Mouse (Mus musculus): ENCODE measurements at regions not wholly inside any gene's neighbourhood (a gene's known extent, or its start where the extent isn't known, plus 50 kb on each side); places are given as distances from the start of the nearest gene placed in this dataset.
"Not testable (repeated sequence)": the region's sequence is repeated elsewhere in the genome, so short reads cannot be mapped to it uniquely, and the experiment has no call there.

DNA sequence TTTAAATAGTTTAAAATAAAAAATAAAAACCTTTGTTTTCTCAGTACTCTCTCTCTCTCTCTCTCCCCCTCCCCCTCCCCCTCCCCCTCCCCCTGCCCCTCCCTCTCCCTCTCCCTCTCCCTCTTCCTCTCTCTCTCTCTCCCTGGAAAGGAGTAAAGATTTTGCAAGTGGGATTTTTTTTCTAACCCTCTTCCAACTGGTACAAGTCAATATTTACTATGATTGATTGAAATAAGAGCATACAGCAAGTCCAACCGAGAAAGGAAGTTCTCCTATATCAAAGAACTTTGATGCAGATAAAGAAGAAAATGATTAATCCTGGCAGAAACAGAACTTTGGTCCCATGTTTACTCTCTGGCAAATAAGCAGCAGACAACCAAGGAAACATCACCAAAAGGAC, 89.0 kb upstream of the Reln start:
- no peak for DNase-seq (ENCODE audit: extremely low spot score)

GRCm38 (mm10) chr5:22431721-22432120, 87.2 kb upstream of the Reln start:
- no peak for DNase-seq (ENCODE audit: extremely low spot score)

DNA sequence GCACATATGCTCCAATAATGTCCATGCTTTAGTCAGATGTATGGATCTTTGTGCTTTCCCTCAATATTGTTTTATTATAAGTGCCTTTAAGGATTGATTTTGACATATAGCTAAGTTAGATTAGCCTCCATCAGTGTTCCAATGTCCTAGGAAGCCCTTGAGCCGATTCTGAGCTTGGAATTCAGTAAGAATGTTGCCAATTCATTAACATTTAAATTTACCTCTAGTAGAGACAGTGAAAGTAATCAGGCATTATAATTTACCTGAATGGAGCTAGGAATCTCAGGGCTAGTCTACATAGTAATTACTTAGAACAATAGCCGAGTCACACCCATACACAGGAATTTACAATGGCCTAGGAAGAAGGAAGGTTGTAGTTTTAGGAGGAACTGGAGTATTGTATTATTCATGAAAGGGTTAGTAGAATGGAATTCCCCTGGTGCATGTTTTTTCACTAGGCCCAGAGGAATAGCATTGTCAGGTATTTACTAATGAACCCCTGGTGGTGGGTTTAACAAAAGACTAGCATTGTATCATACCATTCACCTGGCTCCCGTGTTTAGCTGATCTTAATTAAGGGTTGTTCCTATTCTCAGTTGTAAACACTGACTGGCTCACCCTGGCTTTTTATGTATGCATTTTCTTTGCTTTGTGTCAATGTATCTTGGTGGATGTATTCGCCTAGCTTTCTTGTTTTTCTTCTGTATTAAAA, 81.4 kb upstream of the Reln start:
- not testable (repeated sequence) for DNase-seq (ENCODE audit: extremely low spot score)

GRCm38 (mm10) chr5:22415957-22416356, 71.5 kb upstream of the Reln start:
- no peak for DNase-seq (ENCODE audit: extremely low spot score)

- DNase-seq (ENCODE audit: extremely low spot score), result peak; percentile 2
These were observed 54.6 kb upstream of the Reln start for GRCm38 (mm10) chr5:22399134-22399533.

Measured in embryo, embryonic 9.5 days (tissue).